Mouse (Mus musculus) cerebellum, adult 2 months (tissue): ENCODE measurements around the gene Cdh9. TPM values are rescaled to one million over a fixed set of nuclear protein-coding genes. Genes with fewer than 3 reads are reported as not detected.

Experiments
- DNase-seq, 2 experiments: peaks; one replicate each; pipeline ENCODE4 v3.0.0; 2021
- H3K27ac ChIP-seq: fragments of 200-500 bp; 2 replicates; pipeline ENCODE4 v1.5.1; 2012; ENCODE audit warnings: low read length, control low read depth, inconsistent platforms; ENCODE audit not compliant: insufficient read depth
- H3K27me3 ChIP-seq: fragments of 200-500 bp; 2 replicates; pipeline ENCODE4 v1.6.1; 2012; ENCODE audit warnings: inconsistent platforms, mild to moderate bottlenecking, low read length, moderate library complexity; ENCODE audit not compliant: control insufficient read depth, insufficient read depth
- H3K4me1 ChIP-seq: fragments of 200-500 bp; 2 replicates; pipeline ENCODE4 v1.6.1; 2011; ENCODE audit warnings: low read length; ENCODE audit not compliant: control insufficient read depth, insufficient read depth
- H3K4me3 ChIP-seq: fragments of 200-500 bp; replicated peaks from 2 replicates; pipeline ENCODE3; 2011; ENCODE audit warnings: mild to moderate bottlenecking, low read depth, low read length, control low read depth; ENCODE audit not compliant: insufficient read depth
- CTCF ChIP-seq: fragments of 200-500 bp; IDR thresholded peaks from 2 replicates; pipeline ENCODE4 v1.5.1; 2011; ENCODE audit warnings: low read depth, mild to moderate bottlenecking, control low read depth, low read length, moderate library complexity, borderline replicate concordance; ENCODE audit not compliant: insufficient read depth
- POLR2A ChIP-seq: fragments of 200-500 bp; IDR thresholded peaks from 2 replicates; pipeline ENCODE4 v1.6.1; 2011; ENCODE audit warnings: low read length, control low read depth, borderline replicate concordance; ENCODE audit not compliant: insufficient read depth
- WGBS: fragments of 180-500 bp; shearing (Covaris S2); methylation state at CpG from one replicate; pipeline ENCODE4 v1.1.7; 2018; 5-methylcytosine and 5-hydroxymethylcytosine counted together
- polyA plus RNA-seq: library from polyadenylated mRNA; depleted of rRNA; stranded (reverse); fragments of >200 nt; gene quantifications from 2 replicates; pipeline ENCODE4 v1.2.3, GENCODE M21; 2012

Cdh9 gene
- polyA plus RNA-seq, 1 experiment = 1.7 TPM

- H3K27ac ChIP-seq = no peak overlapping the region
- no peaks in the 10 kb centered on the region for H3K4me1 ChIP-seq
- no peak for DNase-seq
- H3K4me3 ChIP-seq = no peak overlapping the region
- TF ChIP-seq POLR2A (no peak), CTCF (no peak)
- H3K27me3 ChIP-seq = no peaks in the 10 kb centered on the region
Observed at GRCm38 (mm10) chr15:16801302-16801701, 72.7 kb downstream of the Cdh9 start.

DNA sequence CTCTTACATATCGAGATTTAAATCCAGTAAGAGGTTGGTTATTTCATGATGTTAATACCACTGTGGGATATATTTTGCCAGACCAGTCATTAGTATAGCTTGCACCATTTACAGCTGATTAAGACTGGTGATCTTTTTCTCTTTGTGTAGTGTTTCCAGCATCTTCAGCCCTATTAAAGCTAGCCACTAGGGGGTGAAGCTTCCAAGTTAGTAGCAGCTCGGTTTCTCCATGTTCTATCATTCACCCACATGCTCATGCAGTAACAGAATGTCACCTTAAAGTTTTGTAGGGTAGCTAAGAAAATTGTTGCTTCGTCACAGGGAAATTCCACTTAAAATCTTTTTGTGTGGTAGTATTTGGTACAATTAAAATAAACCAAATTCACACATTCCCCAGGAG lies 82.2 kb downstream of the Cdh9 start:
- DNase-seq = no peak
- H3K4me3 ChIP-seq = no peak overlapping the region
- no peak overlapping the region for H3K27ac ChIP-seq
- 79% methylated on average over 3 of the region's 3 CpGs for WGBS
- no peaks in the 10 kb centered on the region for H3K4me1 ChIP-seq
- no peaks in the 10 kb centered on the region for H3K27me3 ChIP-seq
- TF ChIP-seq CTCF (no peak), POLR2A (no peak)

DNA sequence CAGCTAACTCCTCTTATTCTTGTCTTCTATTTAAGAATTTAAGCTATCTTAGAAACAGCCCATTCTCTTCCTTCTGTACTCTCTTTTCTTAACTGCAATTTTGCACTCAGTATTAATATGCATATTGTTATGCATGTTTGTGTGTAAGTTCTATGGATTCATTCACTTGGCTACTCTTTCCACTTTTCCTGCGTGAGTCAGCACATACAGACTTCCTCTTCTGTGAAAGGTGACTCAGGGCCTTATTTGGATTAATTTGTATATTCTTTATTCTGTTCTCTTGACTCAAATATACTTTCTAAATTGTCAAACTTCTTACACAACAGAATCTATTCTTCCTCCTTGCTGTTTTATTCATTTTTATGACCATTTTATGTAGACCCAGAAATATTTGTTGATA lies 85.5 kb downstream of the Cdh9 start:
- Histone ChIP-seq H3K4me1 (no peaks in the 10 kb centered on the region), H3K27ac (no peak overlapping the region), H3K27me3 (no peaks in the 10 kb centered on the region), H3K4me3 (no peak overlapping the region)
- no peak for TF ChIP-seq POLR2A
- no peak for TF ChIP-seq CTCF
- DNase-seq = no peak
- WGBS = 86% methylated on average over 1 of the region's 1 CpGs

DNA sequence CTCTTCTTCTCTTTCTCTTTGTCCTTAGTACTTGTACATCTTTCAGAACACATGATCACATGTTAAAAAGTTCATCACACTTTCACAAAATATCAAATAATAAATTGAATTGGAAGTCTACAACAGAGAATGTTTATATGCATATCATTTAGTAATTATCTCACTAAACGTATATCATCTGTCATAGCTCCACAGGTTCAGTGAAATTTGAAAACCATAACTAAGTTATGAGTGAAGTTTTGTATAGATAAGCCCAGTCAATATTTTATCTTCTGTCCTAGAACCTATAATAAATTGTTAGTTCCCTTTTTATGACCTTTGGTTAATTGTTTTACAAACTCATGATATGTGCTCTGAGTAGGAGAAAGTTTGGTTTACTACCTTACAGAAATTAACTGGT lies 106.2 kb downstream of the Cdh9 start:
- no peak for TF ChIP-seq CTCF
- TF ChIP-seq POLR2A = no peak
- no peak for DNase-seq
- H3K4me3 ChIP-seq = no peak overlapping the region
- H3K27ac ChIP-seq = no peak overlapping the region
- WGBS = 84% methylated on average over 1 of the region's 1 CpGs
- H3K27me3 ChIP-seq = no peaks in the 10 kb centered on the region
- H3K4me1 ChIP-seq = no peaks in the 10 kb centered on the region

- WGBS = 79% methylated on average over 3 of the region's 3 CpGs
- no peak for TF ChIP-seq POLR2A
- no peak for TF ChIP-seq CTCF
- H3K4me3 ChIP-seq = no peak overlapping the region
- no peak overlapping the region for H3K27ac ChIP-seq
- no peaks in the 10 kb centered on the region for H3K4me1 ChIP-seq
- DNase-seq = no peak
- no peaks in the 10 kb centered on the region for H3K27me3 ChIP-seq
Observed at GRCm38 (mm10) chr15:16882542-16882941, 154.0 kb downstream of the Cdh9 start.

DNA sequence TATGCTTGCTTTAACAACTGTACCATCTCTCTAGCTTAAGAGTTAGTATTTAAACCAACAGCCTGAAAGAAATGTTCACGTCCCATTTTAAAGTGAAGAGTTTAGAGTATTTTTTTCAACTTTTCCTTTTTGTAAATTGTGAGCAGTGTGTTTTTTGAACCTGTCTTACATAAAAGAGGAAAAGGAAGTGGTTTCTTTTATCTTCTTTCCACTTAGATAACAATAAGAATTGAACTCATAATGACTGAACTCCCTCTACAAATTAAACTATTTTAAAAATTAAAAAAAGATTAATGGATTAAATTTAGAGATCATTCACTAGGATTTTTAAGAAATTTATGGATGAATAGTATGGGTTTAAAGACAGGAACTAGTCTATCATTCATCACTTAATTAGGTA lies 168.1 kb downstream of the Cdh9 start:
- WGBS = 91% methylated on average over 1 of the region's 1 CpGs
- H3K27ac ChIP-seq = no peak overlapping the region
- DNase-seq = no peak
- H3K27me3 ChIP-seq = no peaks in the 10 kb centered on the region
- no peak for TF ChIP-seq CTCF
- no peak for TF ChIP-seq POLR2A
- H3K4me3 ChIP-seq = no peak overlapping the region
- no peaks in the 10 kb centered on the region for H3K4me1 ChIP-seq
